Mouse (Mus musculus) hematopoietic stem cell, adult 5-6 weeks (primary cell): ENCODE measurements at regions not wholly inside any gene's neighbourhood (a gene's known extent, or its start where the extent isn't known, plus 50 kb on each side); places are given as distances from the start of the nearest gene placed in this dataset.
A peak's percentile ranks its signal among the peaks of the same experiment; 100 is the strongest.

ENCODE experiments used
- ATAC-seq, 2 experiments: fragments of 125-278 bp in 1 of 2; replicated peaks in 1 of 2; 2 replicates each; pipeline ENCODE4 v1.8.0; 2016 to 2017; ENCODE audit warnings: inconsistent platforms in 2 of 2, mild to moderate bottlenecking in 2 of 2, moderate number of reproducible peaks in 2 of 2, low read depth in 1 of 2, moderate TSS enrichment in 1 of 2; ENCODE audit not compliant: low FRiP score in 2 of 2, poor library complexity in 2 of 2, severe bottlenecking in 2 of 2, insufficient read depth in 1 of 2, low TSS enrichment in 1 of 2

DNA sequence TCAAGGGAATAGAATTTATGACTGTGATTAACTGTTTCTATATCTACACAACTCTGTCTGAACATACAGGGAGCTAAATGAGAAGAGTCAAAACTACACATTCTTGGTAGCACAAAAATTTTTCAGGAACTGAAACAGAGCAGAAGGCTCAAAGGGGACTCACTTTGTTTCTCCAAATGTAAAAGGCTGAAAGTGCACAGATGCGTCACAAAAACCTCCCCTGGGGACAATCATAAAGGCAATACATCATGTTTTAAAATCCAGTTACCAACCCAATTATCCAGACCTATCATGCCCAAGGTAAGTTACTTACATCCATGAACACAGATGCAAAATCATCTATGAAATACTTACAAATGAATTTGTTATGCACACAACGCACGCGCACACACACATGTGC is 155.0 kb upstream of the Fndc3a start:
- no peak for ATAC-seq

- no peak for ATAC-seq
Observed at GRCm38 (mm10) chr14:72864130-72864529, 154.3 kb upstream of the Fndc3a start.

DNA sequence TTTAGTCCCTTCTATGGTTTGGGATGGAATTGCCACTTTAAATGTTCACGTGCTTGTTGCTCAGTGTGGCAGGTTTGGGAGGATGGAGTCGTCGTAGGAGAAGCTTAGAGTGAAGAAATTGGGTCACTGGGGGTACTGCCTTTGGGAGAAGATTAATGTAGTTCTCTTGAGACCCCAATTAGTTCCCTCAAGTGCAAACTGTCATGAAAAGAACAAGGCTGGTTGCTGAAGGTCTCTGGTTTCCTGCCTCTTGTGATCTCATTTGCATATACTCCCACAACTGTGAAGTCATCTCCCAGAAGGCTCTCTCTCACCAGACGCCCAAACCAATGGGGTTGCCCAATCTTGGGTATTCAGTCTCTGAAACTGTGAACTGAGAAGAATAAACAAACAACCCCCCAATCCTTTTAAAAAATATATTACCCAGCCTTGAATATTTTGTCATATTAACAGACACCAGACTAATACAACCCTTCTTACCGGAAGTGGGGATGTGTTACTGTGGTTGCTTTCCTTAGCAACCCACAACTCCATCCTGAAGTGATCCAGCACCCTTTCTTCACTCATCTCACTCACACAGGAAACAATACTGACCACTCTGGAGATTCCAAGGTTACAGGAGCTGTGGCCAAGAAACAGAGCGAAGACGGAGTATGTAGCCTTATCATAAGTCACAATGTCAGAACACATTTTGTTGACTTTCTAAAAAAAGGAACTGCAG is 153.2 kb upstream of the Fndc3a start:
- peak in 1 of 2 experiments; percentile 32; a peak in 3 of 4 replicates for ATAC-seq

DNA sequence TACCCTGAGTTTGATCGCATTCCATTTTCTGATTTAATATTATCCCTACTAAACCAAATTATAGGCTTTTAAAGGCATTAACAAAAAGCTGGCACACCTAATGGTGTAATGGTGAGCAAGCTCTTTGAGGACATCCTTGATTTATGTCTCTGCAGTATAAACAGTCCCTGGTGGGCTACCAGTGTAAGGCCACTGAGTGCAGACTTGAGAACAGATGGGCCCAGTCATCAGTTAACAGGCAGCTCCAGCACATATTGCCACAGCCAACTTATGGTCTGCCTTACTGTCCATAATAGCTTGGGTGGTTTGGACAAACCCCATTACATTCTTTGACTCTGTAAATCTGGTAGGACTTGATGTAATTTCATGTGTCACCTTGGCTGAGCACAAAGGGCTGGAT is 144.4 kb upstream of the Fndc3a start:
- ATAC-seq: no peak

GRCm38 (mm10) chr14:72853104-72853503 is 143.3 kb upstream of the Fndc3a start:
- no peak for ATAC-seq

GRCm38 (mm10) chr14:72850884-72851283 is 141.1 kb upstream of the Fndc3a start:
- no peak for ATAC-seq

DNA sequence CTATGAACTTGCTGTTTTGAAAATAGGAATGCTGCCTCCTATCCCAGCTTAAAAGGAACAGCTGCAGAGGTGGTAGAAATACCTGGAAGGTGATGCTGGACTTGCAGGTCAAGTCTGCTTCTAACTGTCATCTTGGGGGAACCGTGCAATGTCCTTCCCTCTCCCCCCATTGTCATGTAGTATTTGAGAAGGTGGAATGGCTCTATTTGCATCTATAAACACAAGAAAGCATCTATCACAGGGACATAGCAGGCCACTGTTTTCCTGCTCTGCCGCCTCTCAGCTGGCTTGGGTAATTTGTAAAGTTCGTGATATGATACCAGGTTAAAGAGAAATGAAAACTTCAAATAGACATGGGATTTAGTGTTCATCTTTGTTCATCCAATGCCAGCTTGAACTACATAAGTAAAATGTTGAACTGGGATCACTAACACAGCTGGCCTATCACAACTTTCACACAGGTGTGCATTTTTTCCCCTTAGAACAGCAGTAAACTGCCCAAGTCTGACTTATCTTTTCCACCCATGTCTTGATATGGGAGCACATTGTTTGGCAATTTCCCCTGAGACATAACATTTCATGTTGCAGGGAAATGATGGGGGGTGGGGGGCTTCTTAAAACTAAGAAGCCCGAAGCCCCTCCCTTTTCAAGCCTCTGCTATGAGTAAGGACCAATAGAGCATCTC is 138.6 kb upstream of the Fndc3a start:
- no peak for ATAC-seq

DNA sequence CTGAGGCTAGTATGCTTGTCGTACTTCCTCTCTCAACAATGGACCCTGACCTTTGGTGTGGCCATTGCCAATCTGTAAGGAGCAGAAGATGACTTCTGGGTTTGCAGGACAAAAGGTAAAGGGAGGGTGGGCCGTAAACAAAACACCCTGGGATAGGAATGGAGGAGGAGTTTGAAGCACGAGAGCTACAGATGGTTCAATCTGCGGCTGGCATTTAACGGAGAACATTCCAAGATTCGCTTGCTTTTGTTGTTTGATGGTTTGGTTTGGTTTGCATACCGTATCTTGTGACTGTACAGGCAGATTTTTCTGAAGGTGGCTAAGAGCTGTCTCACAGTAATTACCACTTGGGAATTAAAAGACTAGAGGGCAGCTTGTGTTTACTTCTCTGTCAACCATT is 137.7 kb upstream of the Fndc3a start:
- ATAC-seq: no peak

DNA sequence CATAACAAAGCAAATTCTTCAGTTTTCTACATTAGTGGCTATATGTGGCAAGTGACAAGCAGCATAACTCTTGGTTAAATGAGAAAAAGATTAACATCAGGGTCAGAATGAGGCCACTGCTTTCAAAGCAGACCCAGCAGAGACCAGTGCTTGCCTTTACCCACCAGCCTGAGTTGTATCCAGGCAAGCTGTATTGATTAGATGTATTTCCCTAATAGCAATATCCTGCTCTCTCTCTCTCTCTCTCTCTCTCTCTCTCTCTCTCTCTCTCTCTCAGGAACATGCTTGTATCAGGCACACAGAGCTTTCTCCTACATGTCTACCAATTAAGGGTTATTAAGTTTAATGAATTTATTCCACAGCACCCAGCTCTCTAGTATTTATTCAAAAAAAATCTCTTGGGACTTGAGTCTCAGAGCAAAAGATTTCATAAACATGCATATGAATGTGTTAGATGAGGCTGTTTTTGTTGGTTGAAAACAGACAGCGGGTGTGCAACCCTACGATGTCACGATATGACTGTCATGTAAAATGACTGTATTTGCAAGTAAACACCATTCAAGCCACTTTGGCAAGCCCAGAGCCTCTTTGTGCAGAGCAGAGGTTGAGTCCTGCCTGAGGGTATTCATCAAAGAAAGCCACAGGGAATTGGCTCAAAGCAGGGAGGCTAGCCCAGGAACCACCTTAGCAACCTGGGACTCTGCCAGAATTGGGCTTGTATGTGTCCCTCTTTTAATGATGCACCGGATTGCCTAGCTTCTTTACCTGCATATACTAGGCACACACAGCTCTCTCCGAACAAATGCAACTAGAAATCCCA is 136.0 kb upstream of the Fndc3a start:
- no peak for ATAC-seq

GRCm38 (mm10) chr14:72844753-72845369 is 135.1 kb upstream of the Fndc3a start:
- ATAC-seq: no peak; a peak in 2 of 4 replicates

DNA sequence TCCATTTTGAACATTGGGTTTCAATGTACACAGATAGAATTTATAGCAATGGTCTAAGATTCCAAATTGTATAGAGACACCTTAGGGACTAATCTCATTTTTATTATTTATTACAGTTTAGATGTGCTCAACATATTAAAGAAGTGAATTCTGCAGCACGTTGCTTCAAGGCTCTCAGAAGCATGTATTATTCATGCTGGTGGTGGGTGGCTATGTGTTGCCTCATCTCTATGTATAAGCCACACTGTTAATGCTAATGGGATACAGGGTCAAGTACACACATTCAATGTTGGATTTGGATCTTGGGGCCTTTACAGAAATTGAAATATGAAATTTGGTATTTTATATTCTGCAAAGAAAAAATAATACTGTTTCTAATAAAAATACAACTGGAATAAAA is 131.9 kb upstream of the Fndc3a start:
- no peak for ATAC-seq

- no peak for ATAC-seq
Observed at GRCm38 (mm10) chr14:72835158-72835557, 125.4 kb upstream of the Fndc3a start.

DNA sequence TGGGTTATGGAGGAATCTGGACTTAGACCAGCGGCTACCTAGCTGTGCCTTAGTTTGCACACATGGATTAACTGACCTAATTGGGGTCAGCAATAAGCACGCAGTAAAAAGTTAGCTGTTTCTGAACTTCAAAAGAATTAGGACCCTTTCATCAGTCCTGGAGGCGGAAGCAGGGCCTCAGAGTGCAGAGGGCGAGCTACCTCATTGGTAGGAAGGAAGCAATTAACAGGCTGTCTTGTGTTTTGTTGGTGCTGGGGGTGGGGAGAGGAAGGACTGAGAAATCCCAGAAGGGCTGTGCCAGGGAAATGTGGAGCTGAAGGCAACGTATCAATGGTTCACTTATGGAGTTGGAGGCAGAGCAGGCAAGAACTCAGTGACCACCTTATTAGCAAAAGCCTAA is 119.5 kb upstream of the Fndc3a start:
- ATAC-seq: 0 out of 4 replicates have a peak, but pooled peaks have one; percentile 17 to 21

- peak; percentile 42 to 48; a peak in 2 of 4 replicates for ATAC-seq
Observed at GRCm38 (mm10) chr14:72825549-72825948, 115.7 kb upstream of the Fndc3a start.

GRCm38 (mm10) chr14:72822231-72822615 is 112.4 kb upstream of the Fndc3a start:
- no peak for ATAC-seq

GRCm38 (mm10) chr14:72821517-72822230 is 111.9 kb upstream of the Fndc3a start:
- ATAC-seq: no peak

GRCm38 (mm10) chr14:72819037-72819436 is 109.2 kb upstream of the Fndc3a start:
- no peak for ATAC-seq
